Mouse (Mus musculus): ENCODE data around the gene Rps2.

Gene Rps2

GRCm38 (mm10) chr17:24765016-24765905 is 47.3 kb downstream of the Rps2 start:
- in situ Hi-C loops (cut with MboI, MseI): loop anchor here in 1 of 2 experiments (25.0 kb wide), 1 partner anchor 1453 kb away; the partner anchor contains the start of gene Vmn2r114

GRCm38 (mm10) chr17:24766266-24766875 is 48.5 kb downstream of the Rps2 start:
- in situ Hi-C loops (cut with MboI, MseI): loop anchor here in 1 of 2 experiments (25.0 kb wide), 1 partner anchor 1454 kb away; the partner anchor contains the start of gene Vmn2r114

GRCm38 (mm10) chr17:24769146-24769545 is 51.2 kb downstream of the Rps2 start:
- in situ Hi-C loops (cut with MboI, MseI): loop anchor here in 1 of 2 experiments (25.0 kb wide), 1 partner anchor 1457 kb away; the partner anchor contains the start of gene Vmn2r114
